Mouse (Mus musculus) cerebellum, postnatal 10 days (tissue): ENCODE measurements around the gene Tor1a.

ENCODE experiments used
- DNase-seq, 2 experiments: peaks; one replicate each; pipeline ENCODE4 v3.0.0; 2021; ENCODE audit warnings: mixed read lengths in 2 of 2

The Tor1a gene

DNA sequence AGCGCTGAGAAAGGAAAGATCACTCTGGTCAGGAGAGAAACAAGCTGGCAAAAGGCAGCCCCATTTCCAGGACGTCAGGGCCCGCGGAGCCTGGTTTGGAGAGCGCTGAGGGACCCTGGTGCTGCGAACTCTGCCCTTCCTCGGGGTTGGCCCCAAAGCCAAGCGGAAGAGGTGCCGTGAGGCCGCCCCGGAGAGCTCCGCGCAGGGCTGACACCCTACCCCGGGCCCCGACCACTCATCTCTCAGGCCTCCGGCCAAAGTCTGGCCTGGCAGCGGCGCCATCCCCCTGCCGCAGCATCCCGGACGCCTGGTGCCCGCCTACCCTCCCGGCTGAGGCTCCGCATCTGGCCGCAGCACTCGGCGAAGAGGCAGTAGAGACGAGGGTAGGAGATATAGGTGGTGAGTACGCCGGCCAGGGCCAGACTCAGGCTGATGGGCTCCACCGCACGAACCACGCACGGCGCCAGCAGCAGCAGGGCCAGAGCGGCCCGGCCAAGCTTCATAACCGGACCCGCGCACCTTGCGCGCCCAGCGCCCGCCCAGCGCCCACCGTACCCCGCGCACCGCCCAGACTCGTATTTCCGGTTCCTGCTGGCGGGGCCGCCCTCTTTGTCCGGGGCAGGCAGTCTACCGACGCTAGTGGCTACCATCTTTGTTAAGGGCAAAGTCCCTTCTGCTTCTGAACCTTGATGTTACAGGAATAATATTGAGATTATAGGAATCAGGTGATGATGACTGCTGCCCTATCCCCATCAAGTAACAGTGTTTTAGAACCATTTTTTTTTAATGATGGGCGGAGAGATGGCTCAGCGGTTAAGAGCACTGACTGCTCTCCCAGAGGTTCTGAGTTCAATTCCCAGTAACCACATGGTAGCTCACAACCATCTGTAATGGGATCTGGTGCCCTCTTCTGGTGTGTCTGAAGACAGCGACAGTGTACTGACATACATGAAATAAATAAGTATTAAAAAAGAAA, at the start of gene Tor1a:
Gene Tor1a (minus strand): TSS at position 582 of the 976 bp plus-strand sequence.
- DNase-seq = peak; percentile 95 to 96

DNA sequence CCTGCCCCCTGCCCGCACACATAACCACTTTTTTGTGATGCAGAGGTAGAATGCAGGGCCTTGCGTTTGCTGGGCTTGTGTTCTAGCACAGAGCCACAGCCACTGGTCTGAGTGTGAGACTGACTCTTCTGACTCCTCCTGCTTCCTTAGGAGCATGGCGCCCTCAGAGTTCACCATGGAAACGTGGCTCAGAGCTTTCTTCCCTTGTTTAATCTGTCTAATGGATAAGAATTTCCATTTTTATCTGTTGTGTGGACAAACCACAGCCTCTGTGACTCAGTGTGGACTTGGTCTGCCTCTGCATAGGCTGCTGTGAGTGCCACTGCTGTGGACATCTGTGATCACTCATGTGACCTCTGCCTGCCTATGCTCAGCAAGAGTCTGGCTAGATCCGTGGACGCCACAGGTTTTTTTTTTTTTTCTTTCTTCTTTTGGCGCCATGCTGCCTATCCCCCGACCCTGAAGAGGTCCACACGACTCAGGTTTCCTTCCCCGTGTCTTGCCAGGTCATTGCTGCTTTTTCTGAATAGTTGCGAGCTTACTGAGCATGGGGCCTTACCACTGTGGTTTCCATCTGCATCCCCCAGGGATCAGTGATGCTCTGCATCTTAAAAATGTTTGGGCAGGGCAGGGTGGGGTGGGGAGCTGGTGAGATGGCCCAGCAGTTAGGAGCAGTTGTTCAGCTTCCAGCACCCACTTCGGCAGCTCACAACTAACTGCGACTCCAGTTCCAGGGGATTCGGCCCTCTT, 45.8 kb upstream of the Tor1a start:
- DNase-seq = no peak

DNA sequence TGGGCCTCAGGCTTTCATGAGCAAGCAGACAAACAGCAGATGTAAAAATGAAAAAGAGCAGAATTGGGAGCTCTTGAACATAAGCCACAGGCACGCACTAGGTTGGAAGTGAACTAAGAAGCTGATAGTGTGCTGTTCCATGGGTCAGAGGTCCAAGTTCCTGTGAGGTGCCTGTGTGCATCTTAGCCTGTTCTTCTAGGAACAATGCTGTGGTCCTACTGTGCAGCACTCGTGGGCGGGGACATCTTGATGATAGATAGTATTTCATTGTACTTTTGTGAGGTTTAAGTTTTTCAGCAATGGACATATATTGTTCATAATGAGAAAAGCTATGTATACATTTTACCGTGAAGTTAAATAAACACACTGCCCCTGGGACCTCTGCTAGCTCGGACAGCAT, 39.5 kb upstream of the Tor1a start:
- DNase-seq = no peak

DNA sequence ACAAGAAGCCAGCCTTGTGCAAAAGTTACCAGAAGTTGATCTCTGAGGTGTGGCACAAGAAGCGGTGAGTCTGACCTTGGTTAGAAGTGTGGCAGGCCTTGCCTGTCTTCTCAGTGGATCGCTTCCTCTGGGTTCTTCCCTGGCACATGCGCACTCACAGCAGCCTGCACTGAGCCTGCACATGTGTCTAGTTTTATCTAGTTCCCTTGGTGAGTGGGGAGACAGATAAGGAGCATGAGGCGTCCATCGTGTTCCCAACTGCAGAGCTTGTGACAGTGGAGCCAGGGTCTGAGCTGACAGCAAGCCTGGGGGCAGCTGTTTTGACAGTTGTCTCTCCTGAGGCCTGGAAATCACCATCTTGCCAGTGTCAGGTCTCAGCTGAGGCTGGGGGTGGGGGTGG, 38.7 kb upstream of the Tor1a start:
- DNase-seq = no peak

DNA sequence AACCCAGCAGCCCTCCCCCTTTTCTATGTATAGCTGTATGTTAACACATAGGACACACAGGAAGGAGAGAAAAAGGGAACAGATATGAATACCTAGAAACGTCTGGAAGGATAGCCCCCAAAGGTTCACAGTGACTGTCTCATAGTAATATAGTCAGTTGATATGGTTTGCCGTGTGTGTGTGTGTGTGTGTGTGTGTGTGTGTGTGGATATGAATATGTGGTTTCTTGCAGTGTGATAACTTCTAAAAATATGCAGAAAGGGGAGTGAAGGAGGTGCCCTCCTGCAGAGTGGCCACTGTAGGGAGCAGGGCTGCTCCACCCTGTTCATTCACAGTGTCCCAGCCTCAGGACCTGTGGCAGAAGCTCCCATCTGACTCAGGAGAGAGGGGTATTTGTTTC, 37.7 kb upstream of the Tor1a start:
- DNase-seq = no peak

DNA sequence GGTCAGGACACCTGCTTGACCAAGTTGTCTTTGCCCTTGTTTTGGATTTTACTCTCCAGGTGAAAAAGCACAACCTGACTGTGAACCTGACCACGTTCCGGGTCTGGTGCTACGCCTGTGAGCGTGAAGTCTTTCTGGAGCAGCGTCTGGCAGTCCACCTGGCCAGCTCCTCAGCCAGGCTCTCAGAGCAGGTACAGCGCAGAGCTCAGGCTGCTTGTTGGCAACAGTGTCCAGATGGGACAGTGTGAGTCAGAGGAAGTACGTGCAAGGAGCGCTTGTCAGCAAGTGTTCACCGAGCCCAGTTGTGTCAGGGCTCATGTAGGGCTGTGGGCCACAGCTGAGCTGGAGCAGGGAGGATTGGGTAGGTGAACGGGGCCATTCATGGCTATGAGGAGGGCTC, 35.1 kb upstream of the Tor1a start:
- DNase-seq = no peak

DNA sequence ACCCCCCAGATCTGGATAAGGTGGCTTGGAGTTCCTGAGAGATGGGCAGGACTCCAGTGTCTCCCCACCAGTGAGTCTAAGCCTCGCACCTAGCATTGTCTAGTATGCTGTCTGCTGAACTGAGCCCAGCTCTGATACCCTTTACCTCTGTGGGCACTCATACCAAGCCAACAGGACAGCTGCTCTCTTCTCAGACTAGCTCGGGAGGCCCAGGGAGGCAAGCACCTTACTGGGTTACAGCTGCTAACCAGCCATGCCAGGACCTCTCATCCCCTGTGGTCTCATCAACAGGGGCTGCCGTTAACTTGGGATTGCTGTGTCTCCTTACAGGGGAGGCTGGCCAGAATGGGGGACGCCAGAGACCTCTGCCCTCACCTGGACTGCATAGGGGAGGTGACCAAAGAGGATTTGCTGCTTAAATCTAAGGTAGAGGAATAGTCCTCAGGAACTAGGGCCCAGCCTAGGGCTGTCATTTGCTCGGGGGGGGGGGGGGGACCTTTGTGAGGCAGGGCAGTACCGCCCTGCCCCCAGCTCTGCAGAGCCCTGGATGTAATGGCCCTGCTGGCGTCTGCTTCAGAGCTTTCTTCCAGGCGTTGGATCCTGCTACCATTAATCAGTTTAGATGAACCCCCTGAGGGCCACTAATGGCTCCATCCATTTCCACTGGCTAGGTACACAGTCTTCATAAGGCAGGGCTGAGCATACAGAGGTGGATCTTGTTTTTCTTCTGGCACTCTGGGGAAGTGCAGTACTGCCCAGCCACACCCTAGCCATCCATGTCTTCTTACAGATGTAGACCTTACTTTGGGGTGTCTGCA, 30.9 kb upstream of the Tor1a start:
- DNase-seq = no peak

DNA sequence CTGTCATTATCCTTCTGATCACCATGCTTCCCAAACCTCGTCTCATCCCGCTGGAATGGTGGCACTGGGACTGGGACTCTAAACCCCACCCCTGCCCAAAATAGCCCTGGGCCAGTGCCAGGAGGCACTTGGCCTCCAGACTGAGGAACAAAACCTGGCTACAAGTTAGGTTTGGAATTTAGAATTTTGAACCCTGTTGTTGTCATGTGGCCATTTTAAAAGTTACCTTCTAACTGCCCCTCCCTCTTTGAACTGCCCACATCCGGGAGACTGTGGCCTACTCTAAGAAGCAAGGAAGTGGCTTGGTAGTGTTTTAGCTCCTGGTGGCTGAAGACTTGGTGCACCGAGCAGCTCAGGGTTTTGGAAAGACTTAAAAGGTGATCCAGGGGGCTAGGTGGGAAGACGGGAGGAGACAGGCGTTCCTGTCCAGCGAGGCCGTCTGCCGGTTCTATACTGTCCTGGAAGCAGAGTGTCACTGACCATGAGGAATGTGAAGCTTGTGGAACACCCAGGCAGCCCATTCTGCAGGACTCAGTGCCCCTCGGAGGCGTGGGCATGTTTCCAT, 27.8 kb upstream of the Tor1a start:
- DNase-seq = peak; percentile 40 to 54

DNA sequence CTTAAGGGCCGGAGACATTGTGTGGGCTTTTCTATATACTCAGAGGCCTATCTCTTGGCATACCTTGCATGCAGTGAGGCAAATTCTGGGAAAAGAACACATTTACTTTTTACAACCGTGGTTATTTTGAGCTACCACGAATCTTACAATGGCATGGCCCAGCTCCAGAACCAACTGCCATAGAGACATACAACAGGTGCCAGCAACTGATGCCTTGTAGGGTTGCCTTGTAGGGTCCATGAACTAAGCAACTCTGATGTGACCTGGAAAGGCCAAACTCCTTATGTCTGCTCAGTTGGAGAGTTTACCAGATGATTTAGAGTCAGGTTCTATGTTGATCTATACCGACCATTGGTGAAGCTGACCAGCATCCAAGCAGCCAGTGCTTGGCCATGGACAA, 27.1 kb upstream of the Tor1a start:
- DNase-seq = no peak

DNA sequence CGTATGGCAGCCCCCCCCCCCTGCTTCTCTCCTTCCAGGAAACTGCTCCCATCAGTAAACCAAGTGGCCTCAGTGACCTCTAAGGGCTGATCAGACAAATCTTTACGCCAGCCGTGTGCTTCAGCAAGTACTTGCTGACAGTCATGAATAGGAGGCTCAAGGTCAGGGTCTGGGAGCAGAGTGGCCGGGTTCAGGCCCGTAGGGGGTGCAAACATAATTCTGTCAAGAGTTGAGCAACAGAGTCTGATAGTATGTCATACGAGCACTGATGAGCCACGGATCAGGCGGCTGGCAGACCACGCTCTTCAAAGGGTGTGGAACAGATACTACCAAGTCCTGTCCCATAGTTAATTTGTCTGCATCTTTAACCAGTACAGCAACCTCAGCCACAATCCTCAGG, 22.5 kb upstream of the Tor1a start:
- no peak for DNase-seq

DNA sequence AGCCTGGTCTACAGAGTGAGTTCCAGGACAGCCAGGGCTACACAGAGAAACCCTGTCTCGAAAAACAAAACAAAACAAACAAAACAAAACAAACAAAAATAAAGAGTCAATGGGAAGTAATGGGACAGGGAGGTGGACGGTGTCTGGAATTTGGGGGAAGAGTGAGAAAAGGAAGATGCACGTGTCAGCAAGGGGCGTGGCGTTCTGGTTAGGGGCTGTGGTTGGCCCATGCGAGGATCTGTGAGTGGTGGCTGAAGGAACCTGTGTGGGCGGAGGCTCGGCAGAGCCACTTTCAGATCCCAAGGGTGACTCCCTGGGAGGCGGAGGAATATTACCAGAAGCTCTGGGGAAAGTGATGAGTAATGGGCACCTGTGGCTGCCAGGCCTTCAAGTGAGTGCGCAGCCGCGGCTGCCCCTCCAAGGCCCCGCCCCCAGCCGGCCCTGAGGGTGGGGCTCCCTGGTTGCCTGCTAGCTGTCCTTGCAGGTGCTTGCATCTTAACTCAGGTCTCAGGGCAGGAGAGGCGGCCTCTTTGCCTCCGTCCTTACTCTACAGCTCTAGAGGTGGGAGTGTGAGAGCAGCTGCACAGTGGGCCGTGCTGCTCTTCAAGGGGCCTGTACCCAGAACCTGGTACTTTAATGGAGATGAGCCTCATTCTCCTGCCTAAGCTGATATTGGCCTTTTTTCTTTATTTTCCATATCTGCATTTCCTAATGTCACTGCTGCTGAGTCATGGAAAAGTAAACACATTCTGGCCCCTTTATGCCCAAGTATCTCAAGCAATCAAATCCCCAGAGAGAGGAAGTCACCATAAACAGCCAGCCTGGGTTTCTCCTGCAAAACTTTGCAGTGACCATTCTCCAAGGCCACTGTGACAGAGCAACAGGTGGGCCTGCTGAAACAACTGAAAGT, 17.6 kb upstream of the Tor1a start:
- no peak for DNase-seq

DNA sequence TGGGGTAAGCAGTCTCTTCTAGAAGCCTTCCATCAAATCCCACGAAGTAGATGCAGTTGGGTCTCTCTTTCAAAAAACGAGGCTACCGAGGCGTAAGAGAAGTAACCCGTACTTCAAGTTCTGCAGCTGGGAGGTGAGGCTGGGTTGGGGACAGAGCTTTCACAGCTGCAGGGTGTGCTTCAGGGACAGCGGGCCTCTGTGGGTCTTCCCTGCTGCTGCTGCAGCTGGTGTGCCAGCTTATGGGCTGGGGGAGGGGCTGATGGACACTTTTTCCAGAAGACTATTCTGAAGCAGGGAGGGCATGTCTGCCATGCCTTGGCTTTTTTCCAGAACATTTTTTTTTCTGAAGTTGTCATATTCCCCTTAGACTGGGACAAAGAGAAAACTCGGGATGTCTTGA, 15.3 kb upstream of the Tor1a start:
- DNase-seq = peak; percentile 56 to 59

DNA sequence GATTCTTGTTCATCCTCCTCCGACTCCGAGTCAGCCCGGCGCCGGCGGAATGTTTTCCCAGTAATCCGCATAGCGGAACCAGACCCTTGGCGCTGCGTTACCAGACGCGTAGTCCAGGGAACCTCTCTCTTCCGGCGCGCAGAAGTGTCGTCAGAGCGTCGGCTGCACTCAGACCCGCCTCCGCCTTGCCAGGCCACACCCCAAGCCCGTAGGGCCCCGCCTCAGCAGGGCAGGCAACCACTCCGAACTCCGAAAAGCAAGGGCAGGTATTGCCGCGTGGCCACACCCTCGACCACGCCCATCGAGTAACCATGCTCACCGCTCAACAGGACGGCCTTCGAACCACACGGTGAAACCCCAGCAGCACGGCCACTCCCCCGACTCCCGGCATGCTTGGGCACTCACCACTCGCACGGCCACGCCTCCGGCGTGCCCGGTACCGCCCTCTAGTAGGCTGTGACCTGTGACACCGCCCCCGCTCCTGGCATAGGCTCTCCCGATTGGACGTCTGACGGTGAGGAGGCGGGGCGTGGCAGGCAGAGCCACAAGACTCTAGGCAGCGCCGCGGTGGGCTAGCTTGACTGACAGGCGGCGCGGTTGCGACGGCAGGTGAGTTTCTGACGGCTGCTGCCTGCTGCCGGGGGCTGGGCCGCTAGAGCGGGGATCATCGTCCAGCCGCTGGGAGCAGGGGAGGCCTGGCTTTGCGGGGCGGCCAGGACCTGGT, 14.2 kb upstream of the Tor1a start, which contains the start of the genes BC005624 and Usp20:
Gene BC005624 (minus strand): TSS at position 412 of the 724 bp plus-strand sequence.
Gene Usp20 (plus strand): TSS at position 490 of the 724 bp plus-strand sequence.
- peak; percentile 99 to 100 for DNase-seq

DNA sequence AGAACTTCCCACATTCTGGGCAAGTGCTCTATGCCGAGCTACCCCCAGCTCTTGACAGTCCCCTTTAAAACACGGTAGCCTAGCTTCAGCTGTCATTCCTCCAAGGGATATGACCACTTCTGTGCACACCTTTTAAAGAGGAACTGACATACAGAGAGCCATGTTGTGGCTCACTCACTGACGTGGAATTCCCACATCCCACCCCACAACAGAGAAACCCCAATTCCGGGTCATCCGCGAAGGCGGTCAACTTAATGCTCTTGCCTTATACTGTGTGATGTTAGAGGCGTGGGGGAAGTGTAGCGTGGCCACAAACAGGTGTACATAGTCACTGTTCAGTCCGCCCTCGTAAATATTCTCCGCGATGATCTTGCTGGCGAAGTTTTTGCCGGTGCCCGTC, 907 bp downstream of the Tor1a start:
- DNase-seq = peak in 1 of 2 experiments; percentile 31

DNA sequence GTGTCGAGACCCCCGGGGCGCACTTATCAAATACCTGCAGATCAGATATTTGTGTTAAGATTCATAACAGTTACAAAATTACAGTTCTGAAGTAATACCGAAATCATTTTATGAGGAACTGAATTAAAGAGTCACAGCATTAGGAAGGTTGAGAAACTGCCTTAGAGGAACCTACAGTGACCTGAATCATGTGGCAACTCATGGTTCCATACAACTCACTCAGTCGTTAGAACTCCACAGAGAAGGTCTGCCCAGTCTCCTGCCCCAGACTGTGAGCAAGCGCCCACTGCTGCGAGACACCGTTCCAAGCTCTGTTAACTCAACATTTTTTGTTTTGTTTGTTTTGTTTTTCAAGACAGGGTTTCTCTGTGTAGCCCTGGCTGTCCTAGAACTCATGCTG, 2.1 kb downstream of the Tor1a start:
- DNase-seq = no peak

DNA sequence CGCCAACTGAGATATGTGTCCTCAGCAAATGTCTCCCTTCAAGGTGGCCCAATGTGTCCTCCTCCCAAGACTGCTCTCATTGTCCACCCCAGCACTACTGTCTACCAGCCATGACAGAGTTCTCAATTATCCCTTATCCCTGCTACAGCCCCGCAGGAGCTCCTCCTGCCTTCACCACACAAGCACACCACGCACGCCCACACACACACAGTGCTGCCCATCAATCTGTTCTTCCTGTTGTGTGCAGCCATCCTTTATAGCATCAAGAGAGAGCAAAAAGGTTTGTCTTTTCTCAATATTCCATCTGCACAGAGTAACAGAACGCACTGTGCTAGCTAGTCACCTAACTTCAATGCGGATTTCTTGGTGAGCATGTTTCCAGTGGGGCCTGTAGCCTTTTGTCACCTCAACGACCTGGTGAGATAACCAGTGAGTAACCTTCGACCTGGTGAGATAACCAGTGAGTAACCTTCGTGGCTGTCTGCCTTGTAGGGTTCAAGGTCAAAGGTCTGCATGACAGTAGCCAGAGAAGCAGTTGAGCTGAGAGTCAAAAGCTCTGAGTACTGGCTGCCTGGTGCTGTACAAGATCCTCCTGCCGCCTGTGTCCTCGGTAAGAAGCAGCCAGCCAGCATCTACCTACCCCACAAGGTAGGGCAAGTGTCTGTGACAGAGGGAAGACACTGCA, 5.0 kb downstream of the Tor1a start:
- no peak for DNase-seq

DNA sequence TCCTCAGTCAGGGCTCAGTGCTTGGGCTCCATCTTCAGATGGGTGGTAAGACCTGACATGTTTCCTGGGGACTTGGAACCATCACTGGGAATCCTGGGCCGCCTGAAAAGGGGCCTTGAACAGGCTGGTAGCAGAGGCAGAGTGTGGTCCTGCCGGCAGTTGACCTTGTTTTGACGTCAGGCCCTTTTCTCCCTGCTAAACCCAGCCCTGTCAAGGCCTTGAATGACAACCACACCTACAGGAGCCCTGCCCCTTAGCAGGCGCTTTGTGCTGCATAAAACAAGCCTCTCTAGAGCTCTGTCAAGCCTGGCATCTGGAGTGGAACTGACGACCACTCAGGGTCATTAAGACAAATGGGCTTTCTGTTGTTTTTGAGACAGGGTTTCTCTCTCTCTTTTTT, 7.9 kb downstream of the Tor1a start:
- no peak for DNase-seq

DNA sequence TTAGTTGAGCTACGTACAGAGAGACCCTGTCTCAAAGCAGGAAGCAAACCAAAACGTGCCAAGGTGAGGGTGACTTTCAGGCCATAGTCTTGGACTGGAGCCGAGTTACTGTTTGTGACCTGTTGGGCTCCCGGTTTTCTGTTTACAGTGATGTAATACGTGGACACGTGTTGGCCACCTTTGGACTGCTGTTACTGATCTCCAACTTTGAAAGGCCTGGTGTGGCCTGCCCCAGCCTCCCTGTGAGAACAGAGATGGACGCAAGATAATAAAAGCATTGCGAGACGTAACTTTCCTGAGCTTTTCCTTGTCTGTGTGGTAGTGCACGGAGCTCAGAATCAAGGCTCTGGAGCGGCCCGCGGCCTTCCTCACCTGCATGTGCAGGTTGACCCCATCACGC, 9.0 kb downstream of the Tor1a start:
- DNase-seq = no peak

DNA sequence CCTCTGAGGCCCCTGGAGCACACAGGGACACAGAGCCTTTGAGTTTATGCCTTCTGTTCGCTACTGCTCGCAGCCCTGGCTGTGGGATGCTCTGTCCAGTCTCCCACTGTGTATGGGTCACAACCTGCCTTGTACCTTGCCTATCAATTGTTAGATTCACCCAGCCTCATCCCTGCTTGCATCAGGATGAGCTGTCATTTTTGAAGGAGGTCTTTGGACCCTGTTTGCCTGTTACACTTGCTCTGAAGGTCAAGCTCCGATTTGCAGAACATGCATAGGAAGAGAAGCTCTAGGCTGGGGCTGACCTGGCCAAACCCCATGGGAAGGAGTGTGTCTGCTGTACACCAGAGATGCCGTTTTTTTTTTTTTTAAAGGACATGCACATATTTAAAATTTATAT, 10.2 kb downstream of the Tor1a start:
- no peak for DNase-seq

DNA sequence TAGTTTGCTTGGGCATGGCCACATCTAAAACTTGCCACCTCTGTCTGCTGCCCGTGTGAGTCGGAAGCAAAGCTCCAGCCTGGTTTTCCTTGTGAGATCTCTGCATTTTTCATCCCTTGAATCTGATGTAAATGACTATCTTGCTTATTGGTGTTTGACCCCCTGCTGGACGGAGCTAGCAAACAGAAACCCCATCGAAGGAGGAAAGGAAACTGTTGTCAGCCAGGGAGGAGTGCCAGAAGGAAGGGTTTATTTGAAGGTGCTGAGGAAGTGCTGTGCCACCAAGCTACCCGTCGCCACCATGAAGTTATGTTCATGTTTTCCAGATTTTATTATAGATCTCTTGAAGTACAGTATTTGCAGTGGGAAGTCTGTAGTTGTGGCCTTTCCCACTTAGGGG, 12.9 kb downstream of the Tor1a start:
- DNase-seq = no peak
